Mouse (Mus musculus): ENCODE results near the gene C1ql4.
A peak's percentile ranks its signal among the peaks of the same experiment; 100 is the strongest.
"Not testable (repeated sequence)": the region's sequence is repeated elsewhere in the genome, so short reads cannot be mapped to it uniquely, and the experiment has no call there.

C1ql4 gene

GRCm38 (mm10) chr15:99071988-99072387, 15.6 kb downstream of the C1ql4 start:
- no peak for DNase-seq

GRCm38 (mm10) chr15:99065557-99066165, 22.0 kb downstream of the C1ql4 start:
- DNase-seq, result no peak

- peak; percentile 55 for DNase-seq
Measured at GRCm38 (mm10) chr15:99056332-99056731, 31.3 kb downstream of the C1ql4 start.

GRCm38 (mm10) chr15:99055511-99055961, 32.1 kb downstream of the C1ql4 start:
- peak; percentile 49 for DNase-seq

GRCm38 (mm10) chr15:99055040-99055439, 32.6 kb downstream of the C1ql4 start, which contains the start of gene Prph:
Gene Prph (plus strand): TSS chr15:99055174.
- no peak for DNase-seq

GRCm38 (mm10) chr15:99053373-99053772, 34.2 kb downstream of the C1ql4 start:
- DNase-seq, result peak; percentile 55

GRCm38 (mm10) chr15:99049473-99050253, 38.0 kb downstream of the C1ql4 start:
- peak; percentile 74 for DNase-seq

GRCm38 (mm10) chr15:99045734-99046133, 41.9 kb downstream of the C1ql4 start:
- DNase-seq, result not testable (repeated sequence)

- DNase-seq, result peak; percentile 40
Measured at GRCm38 (mm10) chr15:99044854-99045253, 42.8 kb downstream of the C1ql4 start.

GRCm38 (mm10) chr15:99042334-99042733, 45.3 kb downstream of the C1ql4 start:
- no peak for DNase-seq

- DNase-seq, result no peak
Measured at GRCm38 (mm10) chr15:99040920-99041856, 46.4 kb downstream of the C1ql4 start.

- DNase-seq, result no peak
Measured at GRCm38 (mm10) chr15:99039996-99040919, 47.4 kb downstream of the C1ql4 start.

- DNase-seq, result no peak
Measured at GRCm38 (mm10) chr15:99039306-99039705, 48.3 kb downstream of the C1ql4 start.

GRCm38 (mm10) chr15:99038797-99039196, 48.8 kb downstream of the C1ql4 start:
- DNase-seq, result no peak

GRCm38 (mm10) chr15:99038025-99038424, 49.6 kb downstream of the C1ql4 start:
- no peak for DNase-seq

- no peak for DNase-seq
Measured at GRCm38 (mm10) chr15:99036249-99036905, 51.2 kb downstream of the C1ql4 start.

GRCm38 (mm10) chr15:99035431-99035830, 52.2 kb downstream of the C1ql4 start:
- DNase-seq, result peak; percentile 55
